Mouse (Mus musculus) gastrocnemius, postnatal 25 days (tissue): ENCODE data around the gene Zbp1. TPM values are rescaled to one million over a fixed set of nuclear protein-coding genes. Genes with fewer than 3 reads are reported as not detected.

Source experiments
- DNase-seq: peaks from one replicate; pipeline ENCODE4 v3.0.0; 2022
- long read RNA-seq, 2 experiments: library from polyadenylated mRNA; stranded (forward); transcript quantifications; one replicate each; pipeline ENCODE4 v2.0.0; 2021
- total RNA-seq, 2 experiments: library from RNA; stranded (reverse); gene quantifications; 1 replicate in 1 of 2; 2 replicates in 1 of 2; pipeline ENCODE4 v1.2.3; 2021

Gene Zbp1
- under 1 TPM in 1 of 2 experiments, not detected in 1; 0.27 TPM for total RNA-seq
- long read RNA-seq, experiment 1, partial matches to known transcripts, result 0 of 1 reads
- long read RNA-seq, experiment 1, other reads (novel, unspliced or antisense), result 0 of 1 reads
- long read RNA-seq, experiment 2, result 0 reads

DNA sequence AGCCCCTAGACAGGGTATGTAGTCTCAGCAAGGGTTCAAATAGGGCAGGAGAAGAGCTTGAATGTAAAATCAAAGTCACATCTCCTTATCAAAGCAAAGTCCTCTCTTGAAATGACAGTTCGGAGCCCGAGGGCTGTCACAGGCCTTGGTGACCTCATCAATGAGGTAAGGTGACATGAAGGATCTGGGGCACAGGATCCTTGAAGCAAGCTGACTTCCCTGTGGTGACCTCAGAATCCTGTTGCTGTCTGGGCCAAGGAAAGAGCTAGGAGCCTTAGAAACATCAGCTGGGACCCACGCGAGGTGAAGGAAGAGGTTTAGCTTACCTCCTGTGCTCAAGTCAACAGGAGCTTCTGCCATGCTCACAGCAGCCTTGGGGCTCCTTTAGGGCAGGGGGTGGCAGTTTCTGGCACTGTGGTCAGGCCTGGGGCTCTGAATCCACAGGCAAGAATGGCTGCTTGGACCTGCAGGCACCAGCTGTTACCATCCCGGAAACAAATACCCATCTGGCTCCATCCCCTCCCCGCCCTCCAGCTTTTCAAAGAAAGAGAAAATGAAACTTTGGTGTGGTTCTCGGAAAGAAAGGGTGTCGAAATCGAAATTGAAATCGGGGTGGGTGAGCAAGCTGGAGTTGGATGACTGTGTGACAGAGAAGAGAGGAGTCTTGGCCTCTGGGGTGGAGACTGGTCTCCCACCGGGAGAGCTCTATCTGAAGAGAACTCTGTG, at the start of gene Zbp1:
Gene Zbp1, minus strand, starts transcription at position 508 of the 726 bp plus-strand sequence.
- DNase-seq, result no peak

DNA sequence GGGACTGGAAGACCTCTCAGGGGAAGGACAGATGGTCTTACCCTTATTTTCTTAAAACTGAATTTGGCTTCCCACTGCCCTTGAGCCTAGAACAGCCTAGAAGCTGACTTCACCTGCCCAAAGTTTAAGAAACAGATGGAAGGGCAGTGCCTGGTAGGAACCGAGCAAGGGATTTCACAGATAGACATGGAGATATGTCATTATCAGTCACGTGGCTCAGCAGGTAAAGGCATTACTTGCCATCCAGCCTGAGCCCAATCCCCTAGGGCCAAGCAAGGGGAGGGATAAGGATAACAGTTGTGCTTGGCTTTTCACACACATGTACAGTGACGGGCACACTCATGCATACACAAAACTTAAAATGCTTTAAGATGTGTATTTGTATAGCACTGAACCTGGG, 48.8 kb upstream of the Zbp1 start:
- DNase-seq, result no peak

DNA sequence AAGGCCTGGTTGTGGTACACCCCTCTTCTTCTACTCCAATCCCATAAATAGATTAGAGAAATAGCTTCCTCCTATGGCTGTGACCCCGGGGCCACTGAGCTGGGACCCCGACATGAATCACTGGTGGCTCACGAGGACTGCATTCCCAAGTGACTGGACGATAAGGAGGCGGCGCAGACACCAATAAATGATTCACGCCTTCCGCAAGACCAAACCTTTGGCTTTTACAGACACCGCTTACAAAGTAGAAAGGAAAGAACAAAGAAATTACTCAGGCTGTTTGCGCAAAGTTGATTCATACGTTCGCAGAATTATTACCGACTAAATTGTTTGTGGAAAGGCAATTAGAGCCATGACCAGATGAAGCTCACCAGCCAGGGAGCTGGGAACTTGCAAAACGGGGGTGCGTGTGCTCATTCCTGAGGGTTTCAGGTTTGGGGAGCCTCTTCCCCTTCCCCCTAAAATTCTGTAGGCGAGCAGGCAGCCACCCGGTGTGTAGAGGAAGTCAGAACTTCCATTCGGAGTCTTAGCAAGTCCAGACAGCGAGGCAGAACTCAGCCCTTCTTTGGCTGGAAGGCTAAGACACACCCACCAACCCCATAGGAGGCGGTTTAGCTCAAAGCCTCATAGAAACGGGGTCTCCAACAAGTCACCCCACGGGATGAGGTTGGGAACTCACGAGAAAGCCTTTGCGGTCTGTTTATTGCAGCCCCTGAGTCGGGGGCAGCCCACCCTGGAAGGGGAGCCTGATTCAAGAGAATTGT, 47.8 kb upstream of the Zbp1 start:
- no peak for DNase-seq

GRCm38 (mm10) chr2:173265468-173266265, 46.9 kb upstream of the Zbp1 start:
- no peak for DNase-seq

GRCm38 (mm10) chr2:173264467-173265128, 45.9 kb upstream of the Zbp1 start:
- peak; percentile 70 for DNase-seq

GRCm38 (mm10) chr2:173263636-173264330, 45.1 kb upstream of the Zbp1 start:
- peak; percentile 38 for DNase-seq

GRCm38 (mm10) chr2:173261497-173261896, 42.8 kb upstream of the Zbp1 start:
- DNase-seq, result no peak

DNA sequence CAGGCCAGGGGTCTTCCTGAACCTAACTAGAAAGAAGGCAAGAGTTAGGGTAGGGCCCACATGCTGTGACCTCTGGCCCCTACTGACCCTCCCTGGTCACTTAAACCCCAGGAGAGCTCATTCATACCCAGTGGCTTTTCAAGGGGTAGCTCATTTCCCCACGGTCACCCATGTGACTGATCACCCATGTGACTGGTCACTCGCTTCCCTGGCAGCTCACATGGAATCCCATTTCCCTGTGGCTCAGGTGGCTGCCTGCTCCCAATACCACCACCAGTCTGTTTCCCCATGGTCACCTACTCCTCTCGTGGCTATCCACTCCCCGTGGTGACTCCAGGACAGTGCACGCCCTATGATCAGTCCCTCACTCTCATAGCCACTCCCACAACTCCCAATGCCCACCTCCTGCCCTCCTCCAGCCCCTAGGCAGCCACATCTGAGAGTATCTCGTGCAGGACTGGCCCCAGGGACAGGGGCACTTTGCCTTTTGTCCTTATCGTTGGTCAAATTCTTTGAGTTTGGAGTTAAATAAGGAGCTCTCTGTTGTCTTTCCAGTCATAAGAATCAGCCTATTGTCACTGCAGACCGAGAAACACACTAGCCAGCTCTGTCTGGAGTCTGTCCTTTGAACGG, 39.9 kb upstream of the Zbp1 start:
- DNase-seq, result no peak

DNA sequence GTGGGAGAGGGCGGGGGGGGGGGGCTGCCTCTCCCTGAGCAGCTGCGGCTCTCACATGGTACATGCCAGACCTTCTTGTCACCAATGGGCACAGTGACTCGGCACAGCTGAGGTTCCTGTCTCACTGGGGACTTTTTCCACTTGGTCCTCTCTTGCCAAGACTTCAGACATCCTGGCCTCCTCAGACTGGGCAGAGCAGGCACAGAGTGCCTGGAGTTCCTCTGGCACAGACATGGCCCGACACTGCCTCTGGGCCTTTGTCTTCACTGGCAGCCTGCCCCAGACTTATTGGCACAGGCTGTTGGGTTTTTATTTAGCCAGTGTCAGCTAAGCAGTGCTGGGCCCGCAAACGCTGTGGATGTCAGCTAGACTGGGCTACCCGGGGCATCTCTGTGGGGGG, 38.9 kb upstream of the Zbp1 start:
- DNase-seq, result peak; percentile 82

- DNase-seq, result no peak
Observed at GRCm38 (mm10) chr2:173256552-173256949, 37.8 kb upstream of the Zbp1 start.

DNA sequence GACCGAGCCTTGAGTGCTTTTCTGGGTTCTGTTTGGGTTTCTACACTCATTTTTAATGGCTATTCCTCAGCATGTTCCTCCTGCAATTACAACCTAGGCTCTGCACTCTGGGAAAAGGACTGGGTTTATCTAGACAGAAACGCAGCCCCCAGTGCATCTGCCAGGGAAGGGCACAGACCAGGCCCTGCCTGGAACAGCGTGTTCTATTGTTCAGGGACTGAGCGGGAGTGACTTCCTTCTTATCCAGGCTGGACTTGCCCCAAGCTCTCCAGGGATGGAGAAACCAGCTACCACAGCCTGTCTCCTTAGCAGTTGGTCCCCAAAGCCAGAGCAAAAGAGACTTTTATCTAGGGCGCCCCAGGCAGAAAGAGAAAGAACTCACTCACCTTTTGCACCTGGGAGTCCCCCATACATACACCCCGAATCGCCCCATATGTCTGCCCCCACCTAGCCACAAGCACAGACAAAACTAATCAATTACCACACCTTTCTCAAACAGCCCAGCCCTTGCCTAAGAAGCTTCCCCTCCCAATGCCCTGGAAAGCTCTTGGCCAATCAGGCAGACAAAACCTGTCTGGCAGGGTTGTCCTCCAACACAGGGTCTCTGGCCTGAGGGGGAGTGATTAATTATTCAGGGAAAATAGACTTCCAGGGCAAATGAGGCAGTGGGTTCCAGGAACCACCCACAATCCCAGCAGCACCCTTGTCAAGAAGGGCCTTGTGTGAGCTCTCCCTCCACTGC, 37.3 kb upstream of the Zbp1 start:
- no peak for DNase-seq

- DNase-seq, result no peak
Observed at GRCm38 (mm10) chr2:173253761-173254662, 35.3 kb upstream of the Zbp1 start.

- no peak for DNase-seq
Observed at GRCm38 (mm10) chr2:173251675-173252074, 33.0 kb upstream of the Zbp1 start.

DNA sequence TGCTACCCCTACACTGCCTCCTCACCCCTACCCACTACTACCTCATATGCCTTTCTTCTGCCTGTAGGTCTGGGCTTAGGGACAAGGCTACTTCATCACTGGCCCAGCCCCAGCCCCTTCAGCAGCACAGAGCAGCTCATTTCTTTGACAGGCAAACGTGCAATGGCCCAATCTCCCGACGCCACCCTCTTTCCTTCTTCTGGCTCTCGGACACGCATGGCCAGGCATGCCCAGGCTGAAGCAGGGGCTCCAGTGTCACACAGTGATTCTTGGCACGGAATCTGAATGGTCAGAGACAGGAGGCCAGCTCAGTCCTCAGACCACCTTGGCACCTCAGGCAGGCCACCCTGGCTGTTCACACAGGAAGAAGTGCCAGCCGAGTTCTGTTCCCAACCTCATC, 32.4 kb upstream of the Zbp1 start:
- no peak for DNase-seq

DNA sequence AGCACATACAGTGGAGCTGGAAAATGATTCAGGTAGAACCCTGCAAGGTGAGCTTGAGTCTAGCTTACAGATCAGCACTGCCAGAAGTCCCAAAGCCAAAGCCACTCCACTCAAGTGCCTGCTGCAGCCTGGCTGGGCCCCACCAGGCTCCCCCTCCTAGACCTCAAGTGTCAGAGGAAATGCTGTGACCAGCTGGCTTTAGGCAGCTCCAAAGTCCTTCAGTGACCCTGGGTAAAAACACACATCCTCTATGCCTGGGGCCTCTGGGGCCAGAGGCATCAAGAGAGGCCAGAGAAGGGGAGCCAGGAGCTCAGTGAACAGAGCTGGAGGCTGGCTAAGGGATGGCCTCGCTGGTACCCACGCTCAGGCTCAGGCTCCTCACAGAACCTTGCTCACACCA, 31.7 kb upstream of the Zbp1 start:
- DNase-seq, result no peak

DNA sequence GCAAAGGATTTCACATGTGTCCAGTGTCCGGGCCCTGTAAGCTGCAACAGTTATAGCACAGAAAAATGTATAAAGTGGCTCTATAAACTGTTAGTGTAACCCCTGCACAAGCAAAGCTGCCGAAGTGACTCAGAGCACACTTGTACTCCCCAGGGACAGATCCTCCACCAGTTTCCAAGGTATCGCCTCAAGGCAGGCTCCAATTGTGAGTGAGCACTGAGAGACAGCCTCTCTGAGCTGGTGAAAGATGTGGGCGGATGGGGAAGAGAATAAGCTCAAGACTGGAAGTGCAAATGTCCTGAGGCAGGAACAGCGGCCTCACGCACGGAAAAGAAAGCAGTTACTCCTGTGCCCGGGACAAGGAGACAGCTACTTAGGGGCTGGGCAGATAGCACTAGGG, 31.2 kb upstream of the Zbp1 start:
- DNase-seq, result no peak

DNA sequence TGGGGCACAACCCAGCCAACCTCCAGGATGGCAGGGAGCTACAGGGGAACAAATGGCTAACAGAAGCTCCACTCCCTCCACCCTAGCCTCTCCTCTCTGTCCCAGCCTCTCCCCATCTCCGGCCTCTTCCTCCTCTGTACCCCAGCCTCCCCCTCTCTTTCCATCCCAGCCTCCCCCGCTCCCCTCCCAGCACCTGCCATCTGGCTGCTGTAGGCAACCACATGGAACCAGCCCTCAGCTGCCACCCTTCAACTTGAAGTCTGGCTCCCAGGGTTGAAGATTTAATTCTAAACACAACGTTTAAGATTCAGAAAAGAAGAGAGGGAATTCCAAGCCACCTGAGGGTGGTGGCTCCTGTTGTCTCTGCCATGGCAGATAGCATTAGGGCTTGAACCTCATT, 30.7 kb upstream of the Zbp1 start:
- no peak for DNase-seq

DNA sequence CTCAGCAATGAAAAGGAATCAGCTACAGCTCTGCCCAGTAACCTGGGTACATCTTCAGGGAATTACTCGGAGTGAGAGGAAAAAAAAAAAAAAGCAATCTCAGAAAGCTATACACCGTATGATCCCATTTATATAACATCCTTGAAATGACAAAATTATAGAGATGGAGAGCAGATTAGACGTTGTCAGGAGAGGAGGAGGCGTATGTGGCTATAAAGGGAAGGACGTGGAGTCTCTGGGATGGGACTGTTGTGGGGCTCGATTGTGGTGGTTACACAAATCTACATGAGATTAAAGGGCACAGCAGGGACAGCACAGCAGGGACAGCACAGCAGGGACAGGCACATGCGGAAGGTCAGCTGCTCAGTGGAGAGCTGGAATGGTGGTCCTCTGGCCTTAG, 30.1 kb upstream of the Zbp1 start:
- no peak for DNase-seq

GRCm38 (mm10) chr2:173247911-173248310, 29.2 kb upstream of the Zbp1 start:
- no peak for DNase-seq
